Mouse (Mus musculus) left cerebral cortex, postnatal 10 days (tissue): Measurements from ENCODE around the gene Chsy1. TPM values are rescaled to one million over a fixed set of nuclear protein-coding genes. Genes with fewer than 3 reads are reported as not detected.

Source experiments
- DNase-seq, 2 experiments: peaks; one replicate each; pipeline ENCODE4 v3.0.0; 2021 to 2022; ENCODE audit warnings: low spot score in 2 of 2, mixed read lengths in 1 of 2; ENCODE audit errors: extremely low spot score in 1 of 2
- intact Hi-C: fragments of 180-260 bp; cut with DNase I; formaldehyde crosslinking; loops from one replicate; pipeline ENCODE4 v1.15.1; 2025
- total RNA-seq, 2 experiments: library from RNA; stranded (reverse); gene quantifications; 2 replicates each; pipeline ENCODE4 v1.2.3; 2021

Gene Chsy1
- total RNA-seq, 2 experiments from 2014 or later = 21.3 to 21.6 TPM

DNA sequence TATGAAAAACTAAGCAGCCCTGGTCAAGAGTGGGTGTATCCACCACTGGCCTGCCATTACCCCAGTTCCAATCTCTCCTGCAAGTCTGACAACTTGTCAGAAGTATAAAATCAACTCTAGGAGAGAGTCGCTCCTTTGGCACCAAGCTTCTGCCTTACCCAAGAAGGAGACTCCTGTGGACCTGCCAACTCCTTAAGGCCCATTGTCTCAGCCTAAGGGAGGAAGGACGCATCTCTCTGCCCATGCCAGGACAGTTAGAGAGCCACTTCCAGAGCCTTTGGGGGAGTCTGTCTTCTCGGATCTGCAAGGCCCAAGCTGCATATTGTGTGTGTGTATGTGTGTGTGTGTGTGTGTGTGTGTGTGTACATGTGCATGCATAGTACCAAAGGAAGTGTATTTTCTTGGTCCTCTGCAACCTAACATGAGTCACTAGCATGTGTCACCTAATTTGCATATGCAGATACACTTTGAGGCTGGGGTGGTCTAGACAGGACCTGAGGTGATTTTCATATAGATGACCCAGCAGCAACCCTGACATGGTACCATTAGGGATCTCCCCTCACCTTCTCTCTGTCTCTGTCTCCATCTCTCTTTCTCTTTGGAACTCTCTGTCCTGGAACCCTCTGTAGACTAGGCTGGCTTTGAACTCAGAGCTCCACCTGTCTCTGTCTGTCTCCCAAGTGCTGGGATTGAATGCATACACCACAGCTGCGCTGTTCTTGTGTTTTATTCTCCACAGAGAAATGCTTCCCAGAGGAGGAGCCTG lies 109.9 kb downstream of the Chsy1 start:
- DNase-seq = no peak
- intact Hi-C loops = no loop called here

DNA sequence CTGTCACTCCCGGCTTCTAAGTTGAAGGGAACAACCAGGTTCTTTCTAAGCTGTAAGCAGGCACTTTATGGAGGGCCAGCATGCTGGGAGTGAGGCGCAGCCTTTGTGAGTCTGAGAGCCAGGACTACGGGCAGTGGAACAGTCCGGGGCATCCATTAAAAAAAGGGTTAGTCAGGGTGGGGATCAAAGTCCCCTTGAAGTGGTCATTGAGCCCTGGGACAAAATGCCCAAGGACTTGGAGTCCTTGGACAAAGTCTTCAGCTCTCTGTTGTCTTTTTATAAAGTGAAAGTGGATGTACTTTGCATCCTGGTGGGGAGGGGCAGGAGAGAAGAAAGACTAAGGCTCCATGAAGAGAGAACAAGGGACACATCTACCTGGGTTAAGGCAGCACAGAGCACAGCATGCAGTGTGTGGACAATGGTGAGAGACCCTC lies 110.5 kb downstream of the Chsy1 start:
- intact Hi-C loops = no loop called here
- no peak for DNase-seq

DNA sequence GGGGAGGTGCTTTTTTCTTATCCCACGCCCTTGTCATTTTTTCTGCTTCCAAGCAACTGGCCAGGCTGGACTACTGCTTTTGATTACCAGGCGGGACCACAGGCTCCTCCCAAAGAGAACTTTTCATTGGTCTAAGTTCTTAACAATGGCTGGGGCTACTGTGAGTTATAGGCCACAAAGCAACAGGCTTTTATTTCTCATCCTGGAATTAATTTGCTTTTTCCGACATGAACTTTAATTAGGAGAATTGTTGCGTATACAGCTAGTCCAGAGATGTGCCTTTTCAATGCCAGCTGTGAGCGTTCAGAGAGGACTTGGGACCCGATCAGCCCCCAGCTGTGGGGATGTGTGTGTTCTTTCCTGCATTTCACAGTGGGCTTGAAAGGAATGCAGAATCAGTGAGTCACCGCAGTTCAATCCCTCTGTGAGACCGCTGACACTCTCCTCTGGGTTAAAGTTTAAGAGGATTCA lies 113.3 kb downstream of the Chsy1 start:
- intact Hi-C loops = no loop called here
- no peak for DNase-seq

Other genes with a start within 250 kb of the Chsy1 start
- gene Pcsk6, start 247.8 kb upstream of the Chsy1 start, total RNA-seq = 1 to 10 TPM; 7.6 to 7.7 TPM
- gene Gm45213, start 65.9 kb upstream of the Chsy1 start, total RNA-seq = not detected
- gene Snrpa1, start 50.5 kb upstream of the Chsy1 start, total RNA-seq = 10 to 100 TPM; 38.7 to 42.6 TPM
- gene Selenos, start 29.9 kb upstream of the Chsy1 start, total RNA-seq = 10 to 100 TPM; 50.4 to 50.9 TPM